Mouse (Mus musculus) bone marrow, adult 2 months (tissue): ENCODE results near the gene Cnot2.

ENCODE experiments used
- CTCF ChIP-seq: fragments of 200-500 bp; IDR thresholded peaks from 2 replicates; pipeline ENCODE4 v1.5.1; 2011; ENCODE audit warnings: low read length, control low read depth; ENCODE audit not compliant: control insufficient read depth, insufficient read depth
- POLR2A ChIP-seq: fragments of 200-500 bp; IDR thresholded peaks from 2 replicates; pipeline ENCODE4 v1.6.1; 2011; ENCODE audit warnings: low read depth, mild to moderate bottlenecking, control low read depth, low read length, borderline replicate concordance; ENCODE audit not compliant: control insufficient read depth

DNA sequence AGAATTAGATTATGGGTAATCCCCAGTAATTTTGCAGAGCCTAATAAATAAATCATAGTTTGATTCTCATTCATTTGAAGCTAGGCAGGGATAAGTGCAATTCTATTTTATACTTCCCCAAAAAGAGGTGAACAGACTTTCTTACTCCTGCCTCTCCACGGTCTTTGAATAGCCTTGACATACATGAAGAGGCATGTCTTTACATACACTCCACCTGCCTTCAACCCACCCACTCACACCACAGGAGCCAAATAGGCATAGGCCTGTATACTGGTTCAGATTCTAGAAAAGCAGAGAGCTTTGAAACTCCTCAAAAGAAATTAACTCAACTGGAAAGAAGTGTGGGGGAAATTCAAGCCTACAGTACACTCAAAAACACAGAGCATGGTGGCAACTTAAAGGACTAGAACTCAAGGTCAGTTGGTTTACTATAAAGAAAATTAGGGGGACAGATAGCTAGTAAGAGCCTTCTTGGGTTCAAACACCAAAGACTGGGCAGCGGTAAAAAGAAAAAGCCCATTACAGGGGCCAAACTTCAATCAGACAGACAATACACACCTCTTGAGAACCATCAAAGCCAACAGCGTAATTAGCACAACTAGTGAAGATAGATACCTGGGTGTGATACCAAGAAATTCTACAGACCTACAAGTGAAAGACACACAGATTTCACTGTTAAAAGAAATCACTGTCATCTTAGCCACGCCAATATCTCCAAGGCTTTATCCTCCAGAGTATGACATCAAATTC, 18.4 kb downstream of the Cnot2 start:
- TF ChIP-seq CTCF: no peak
- no peak for TF ChIP-seq POLR2A
